Mouse (Mus musculus): Measurements from ENCODE around the gene Mettl15.

GRCm38 (mm10) chr2:109158509-109158908 is 122.0 kb downstream of the Mettl15 start:
- TF ChIP-seq CTCF (IDR thresholded peaks at IDR 0.05; ENCODE audit: borderline replicate concordance, extremely low read depth, insufficient read depth, insufficient read length) (no peak), POLR2A (IDR thresholded peaks at IDR 0.05; ENCODE audit: borderline replicate concordance, extremely low read depth, insufficient read depth, insufficient read length, poor library complexity, severe bottlenecking) (no peak)
